Mouse (Mus musculus) left cerebral cortex, postnatal 14 days (tissue): Measurements from ENCODE around the gene Eif2ak4. TPM values are rescaled to one million over a fixed set of nuclear protein-coding genes. Genes with fewer than 3 reads are reported as not detected.

ENCODE experiments used
- DNase-seq, 2 experiments: peaks; one replicate each; pipeline ENCODE4 v3.0.0; 2021 to 2022; ENCODE audit warnings: low spot score in 2 of 2, mixed read lengths in 1 of 2
- intact Hi-C: fragments of 180-260 bp; cut with DNase I; formaldehyde crosslinking; loops from one replicate; pipeline ENCODE4 v1.15.1; 2025
- total RNA-seq, 2 experiments: library from RNA; stranded (reverse); gene quantifications; 2 replicates each; pipeline ENCODE4 v1.2.3; 2021

Eif2ak4 gene
- total RNA-seq, 2 experiments from 2014 or later = 18.3 to 21.0 TPM

GRCm38 (mm10) chr2:118491741-118492395 is 103.5 kb downstream of the Eif2ak4 start:
- DNase-seq = no peak
- intact Hi-C loops = no loop called here

GRCm38 (mm10) chr2:118495024-118495423 is 106.6 kb downstream of the Eif2ak4 start:
- intact Hi-C loops = no loop called here

GRCm38 (mm10) chr2:118497890-118498289 is 109.5 kb downstream of the Eif2ak4 start:
- intact Hi-C loops = no loop called here
- DNase-seq = no peak

More at GRCm38 (mm10) chr2:118495024-118495423, 106.6 kb downstream of the Eif2ak4 start:
- no peak for DNase-seq

- intact Hi-C loops = no loop called here
- no peak for DNase-seq
Observed at GRCm38 (mm10) chr2:118498476-118498875, 110.1 kb downstream of the Eif2ak4 start.

- intact Hi-C loops = no loop called here
- peak in 1 of 2 experiments; percentile 38 for DNase-seq
Observed at GRCm38 (mm10) chr2:118499135-118499961, 110.9 kb downstream of the Eif2ak4 start.

- intact Hi-C loops = no loop called here
- no peak for DNase-seq
Observed at GRCm38 (mm10) chr2:118500191-118500590, 111.8 kb downstream of the Eif2ak4 start.

GRCm38 (mm10) chr2:118507126-118507525 is 118.7 kb downstream of the Eif2ak4 start:
- DNase-seq = no peak
- intact Hi-C loops = no loop called here

GRCm38 (mm10) chr2:118509688-118510446 is 121.4 kb downstream of the Eif2ak4 start:
- DNase-seq = no peak
- intact Hi-C loops = no loop called here

- DNase-seq = peak; percentile 85 to 86
- intact Hi-C loops = no loop called here
Observed at GRCm38 (mm10) chr2:118510447-118511310, 122.3 kb downstream of the Eif2ak4 start.

GRCm38 (mm10) chr2:118511779-118512417 is 123.5 kb downstream of the Eif2ak4 start:
- DNase-seq = no peak
- intact Hi-C loops = no loop called here

GRCm38 (mm10) chr2:118512418-118513377 is 124.3 kb downstream of the Eif2ak4 start:
- DNase-seq = no peak

GRCm38 (mm10) chr2:118520042-118520933 is 131.9 kb downstream of the Eif2ak4 start:
- intact Hi-C loops = no loop called here
- peak; percentile 53 to 57 for DNase-seq

More at GRCm38 (mm10) chr2:118512418-118513377, 124.3 kb downstream of the Eif2ak4 start:
- intact Hi-C loops = no loop called here

GRCm38 (mm10) chr2:118522265-118522664 is 133.8 kb downstream of the Eif2ak4 start:
- intact Hi-C loops = no loop called here
- DNase-seq = no peak

- DNase-seq = no peak
- intact Hi-C loops = no loop called here
Observed at GRCm38 (mm10) chr2:118523163-118523730, 134.8 kb downstream of the Eif2ak4 start.

GRCm38 (mm10) chr2:118524811-118525210 is 136.4 kb downstream of the Eif2ak4 start:
- intact Hi-C loops = no loop called here

More at GRCm38 (mm10) chr2:118524811-118525210, 136.4 kb downstream of the Eif2ak4 start:
- no peak for DNase-seq
